Mouse (Mus musculus): ENCODE data around the gene H2-T24. TPM values are rescaled to one million over a fixed set of nuclear protein-coding genes. Genes with fewer than 3 reads are reported as not detected.

Gene H2-T24
- polyA plus RNA-seq, 1 experiment: not detected

GRCm38 (mm10) chr17:35967621-35968020 lies 52.7 kb downstream of the H2-T24 start:
- 77% methylated on average over 2 of the region's 2 CpGs for WGBS
- Histone ChIP-seq H3K27ac (ENCODE audit: insufficient read depth, low read depth, low read length) (no peak overlapping the region), H3K4me3 (ENCODE audit: insufficient read depth, low read depth, low read length) (no peak overlapping the region), H3K4me1 (ENCODE audit: control insufficient read depth, insufficient read depth, low read length) (peaks cover 7% of the 10 kb centered on the region)
- TF ChIP-seq CTCF (IDR thresholded peaks at IDR 0.05; ENCODE audit: insufficient read depth, low read depth, low read length): no peak
- TF ChIP-seq POLR2A (IDR thresholded peaks at IDR 0.05; ENCODE audit: insufficient read depth, low read depth, low read length): no peak

GRCm38 (mm10) chr17:35963279-35963678 lies 57.1 kb downstream of the H2-T24 start:
- Histone ChIP-seq H3K4me1 (ENCODE audit: control insufficient read depth, insufficient read depth, low read length) (peaks cover 25% of the 10 kb centered on the region), H3K4me3 (ENCODE audit: insufficient read depth, low read depth, low read length) (no peak overlapping the region), H3K27ac (ENCODE audit: insufficient read depth, low read depth, low read length) (no peak overlapping the region)
- 78% methylated on average over 10 of the region's 10 CpGs for WGBS
- TF ChIP-seq POLR2A (IDR thresholded peaks at IDR 0.05; ENCODE audit: insufficient read depth, low read depth, low read length) (no peak), CTCF (IDR thresholded peaks at IDR 0.05; ENCODE audit: insufficient read depth, low read depth, low read length) (no peak)

GRCm38 (mm10) chr17:35958533-35959223 lies 61.7 kb downstream of the H2-T24 start:
- WGBS: 50% methylated on average over 15 of the region's 15 CpGs
- TF ChIP-seq POLR2A (IDR thresholded peaks at IDR 0.05; ENCODE audit: insufficient read depth, low read depth, low read length) (no peak), CTCF (IDR thresholded peaks at IDR 0.05; ENCODE audit: insufficient read depth, low read depth, low read length) (no peak)
- H3K4me3 ChIP-seq (ENCODE audit: insufficient read depth, low read depth, low read length): no peak overlapping the region
- H3K27ac ChIP-seq (ENCODE audit: insufficient read depth, low read depth, low read length): peak overlapping the region; percentile 81
- peaks cover 35% of the 10 kb centered on the region for H3K4me1 ChIP-seq (ENCODE audit: control insufficient read depth, insufficient read depth, low read length)

Other genes starting within 250 kb of the H2-T24 start
- not detected in 2 replicates for gene Ier3, start 198.9 kb downstream of the H2-T24 start, polyA plus RNA-seq (2012; ENCODE audit: insufficient read depth, insufficient read length, low replicate concordance, missing spikeins)
- gene Flot1, start 197.3 kb downstream of the H2-T24 start, polyA plus RNA-seq (2012; ENCODE audit: insufficient read depth, insufficient read length, low replicate concordance, missing spikeins): not detected in 2 replicates
- gene Tubb5, start 182.3 kb downstream of the H2-T24 start, polyA plus RNA-seq (2012; ENCODE audit: insufficient read depth, insufficient read length, low replicate concordance, missing spikeins): 228 and 580 TPM in 2 replicates
- gene Mdc1, start 179.0 kb downstream of the H2-T24 start, polyA plus RNA-seq (2012; ENCODE audit: insufficient read depth, insufficient read length, low replicate concordance, missing spikeins): 41.3 TPM in 1 of 2 replicates, not detected in the other
- gene Nrm, start 159.2 kb downstream of the H2-T24 start, polyA plus RNA-seq (2012; ENCODE audit: insufficient read depth, insufficient read length, low replicate concordance, missing spikeins): not detected in 2 replicates
- not detected in 2 replicates for gene Ppp1r18, start 155.0 kb downstream of the H2-T24 start, polyA plus RNA-seq (2012; ENCODE audit: insufficient read depth, insufficient read length, low replicate concordance, missing spikeins)
- not detected in 2 replicates for gene Dhx16, start 140.7 kb downstream of the H2-T24 start, polyA plus RNA-seq (2012; ENCODE audit: insufficient read depth, insufficient read length, low replicate concordance, missing spikeins)
- gene 2310061I04Rik, start 123.1 kb downstream of the H2-T24 start, polyA plus RNA-seq (2012; ENCODE audit: insufficient read depth, insufficient read length, low replicate concordance, missing spikeins): not detected in 2 replicates
- not detected in 2 replicates for gene Atat1, start 110.5 kb downstream of the H2-T24 start, polyA plus RNA-seq (2012; ENCODE audit: insufficient read depth, insufficient read length, low replicate concordance, missing spikeins)
- not detected in 2 replicates for gene Mrps18b, start 104.2 kb downstream of the H2-T24 start, polyA plus RNA-seq (2012; ENCODE audit: insufficient read depth, insufficient read length, low replicate concordance, missing spikeins)
- not detected in 2 replicates for gene Ppp1r10, start 104.1 kb downstream of the H2-T24 start, polyA plus RNA-seq (2012; ENCODE audit: insufficient read depth, insufficient read length, low replicate concordance, missing spikeins)
- not detected in 2 replicates for gene Abcf1, start 50.8 kb downstream of the H2-T24 start, polyA plus RNA-seq (2012; ENCODE audit: insufficient read depth, insufficient read length, low replicate concordance, missing spikeins)
- not detected in 2 replicates for gene Gnl1, start 40.7 kb downstream of the H2-T24 start, polyA plus RNA-seq (2012; ENCODE audit: insufficient read depth, insufficient read length, low replicate concordance, missing spikeins)
- gene Prr3, start 40.3 kb downstream of the H2-T24 start, polyA plus RNA-seq (2012; ENCODE audit: insufficient read depth, insufficient read length, low replicate concordance, missing spikeins): not detected in 2 replicates
- gene H2-T23, start 12.3 kb upstream of the H2-T24 start, polyA plus RNA-seq (2012; ENCODE audit: insufficient read depth, insufficient read length, low replicate concordance, missing spikeins): 151 TPM in 1 of 2 replicates, not detected in the other
- not detected in 2 replicates for gene H2-T22, start 22.2 kb upstream of the H2-T24 start, polyA plus RNA-seq (2012; ENCODE audit: insufficient read depth, insufficient read length, low replicate concordance, missing spikeins)
- gene Gm6034, start 22.4 kb upstream of the H2-T24 start, polyA plus RNA-seq (2012; ENCODE audit: insufficient read depth, insufficient read length, low replicate concordance, missing spikeins): not detected in 2 replicates
- not detected in 2 replicates for gene Gm11127, start 37.8 kb upstream of the H2-T24 start, polyA plus RNA-seq (2012; ENCODE audit: insufficient read depth, insufficient read length, low replicate concordance, missing spikeins)
- gene Gm19684, start 101.1 kb upstream of the H2-T24 start, polyA plus RNA-seq (2012; ENCODE audit: insufficient read depth, insufficient read length, low replicate concordance, missing spikeins): not detected in 2 replicates
- gene Gm7030, start 108.9 kb upstream of the H2-T24 start, polyA plus RNA-seq (2012; ENCODE audit: insufficient read depth, insufficient read length, low replicate concordance, missing spikeins): not detected in 2 replicates
- not detected in 2 replicates for gene Gm8909, start 148.0 kb upstream of the H2-T24 start, polyA plus RNA-seq (2012; ENCODE audit: insufficient read depth, insufficient read length, low replicate concordance, missing spikeins)
- gene H2-T3, start 169.7 kb upstream of the H2-T24 start, polyA plus RNA-seq (2012; ENCODE audit: insufficient read depth, insufficient read length, low replicate concordance, missing spikeins): not detected in 2 replicates
- gene Rpp21, start 237.5 kb upstream of the H2-T24 start, polyA plus RNA-seq (2012; ENCODE audit: insufficient read depth, insufficient read length, low replicate concordance, missing spikeins): not detected in 2 replicates

All from olfactory bulb, adult 2 months (tissue).